Mouse (Mus musculus) E14TG2a.4 (cell line): ENCODE results near the gene Ston1.

ENCODE experiments used
- CTCF ChIP-seq: conservative IDR thresholded peaks from 2 replicates; pipeline ENCODE4 v1.5.1; 2014; ENCODE audit warnings: low read length
- NANOG ChIP-seq: IDR thresholded peaks from 2 replicates; pipeline ENCODE4 v1.6.1; 2014; ENCODE audit warnings: borderline replicate concordance, low read length, mixed read lengths
- POU5F1 ChIP-seq: IDR thresholded peaks from 2 replicates; pipeline ENCODE4 v1.6.1; 2014; ENCODE audit warnings: low read length, borderline replicate concordance

- no peak for TF ChIP-seq CTCF
- TF ChIP-seq NANOG = no peak
- TF ChIP-seq POU5F1 = no peak
Observed at GRCm38 (mm10) chr17:88675310-88676309, 78.1 kb downstream of the Ston1 start.
